In genomic region chr3:138156651-138157050, GRCm38 (mm10) we compare ENCODE assay signal across 20 mouse cellular contexts. TPM values are rescaled to one million over a fixed set of nuclear protein-coding genes. Genes with fewer than 3 reads are reported as not detected.
"Had no signal": no experiment of that assay in that cellular context is flagged by ENCODE, and none has a peak within 500 bp of the region (broad histone marks: within the 10 kb centered on the region; RNA-seq: fewer than 3 reads in every experiment).

No protein-coding gene starts in this region.

- H3K4me2 ChIP-seq: liver, embryonic 11.5 days; liver, embryonic 15.5 days; neural tube, embryonic 12.5 days; stomach, embryonic 15.5 days had no signal

- DNase-seq: kidney, postnatal 25 days; layer of hippocampus, adult 9-11 months; lung, adult 2 months; lung, postnatal 36 days; midbrain, embryonic 14.5 days; right cerebral cortex, postnatal 14 days; thymus, postnatal 36 days had no signal

- H3K9ac ChIP-seq: liver, embryonic 15.5 days; neural tube, embryonic 12.5 days; stomach, embryonic 15.5 days had no signal

- ATAC-seq: lung, postnatal 0 days had no signal

- H3K27ac ChIP-seq: limb, embryonic 10.5 days; liver, embryonic 15.5 days; neural tube, embryonic 12.5 days; stomach, embryonic 15.5 days had no signal

- H3K36me3 ChIP-seq: stomach, embryonic 15.5 days had no signal

- H3K9me3 ChIP-seq: limb, embryonic 10.5 days; liver, embryonic 15.5 days; neural tube, embryonic 12.5 days; stomach, embryonic 15.5 days had no signal

- H3K4me1 ChIP-seq: limb, embryonic 10.5 days; liver, embryonic 15.5 days; neural tube, embryonic 12.5 days; stomach, embryonic 15.5 days had no signal

- H3K4me3 ChIP-seq: limb, embryonic 10.5 days; liver, embryonic 15.5 days; neural tube, embryonic 12.5 days; stomach, embryonic 15.5 days had no signal

- H3K27me3 ChIP-seq: liver, embryonic 15.5 days; neural tube, embryonic 12.5 days; stomach, embryonic 15.5 days had no signal

RNA-seq across cellular contexts. Expression of gene 4930579F01Rik, which starts 37.0 kb away (rescaled TPM):
- total RNA-seq: left cerebral cortex, adult 18-20 months; left cerebral cortex, postnatal 10 days; megakaryocyte progenitor cell, adult 5-6 weeks; monocyte, adult 5-6 weeks; neutrophil, adult 5-6 weeks had no signal
- polyA plus RNA-seq: limb, embryonic 10.5 days; liver, embryonic 11.5 days; liver, embryonic 15.5 days; lung, adult 2 months; lung, postnatal 0 days; midbrain, embryonic 14.5 days; neural tube, embryonic 12.5 days; spleen, adult 2 months; thymus, postnatal 0 days had no signal
